Mouse (Mus musculus): ENCODE measurements around the gene Plau. TPM values are rescaled to one million over a fixed set of nuclear protein-coding genes. Genes with fewer than 3 reads are reported as not detected.

The Plau gene
- polyA plus RNA-seq, 1 experiment from 2014 or later, result 0.49 TPM

DNA sequence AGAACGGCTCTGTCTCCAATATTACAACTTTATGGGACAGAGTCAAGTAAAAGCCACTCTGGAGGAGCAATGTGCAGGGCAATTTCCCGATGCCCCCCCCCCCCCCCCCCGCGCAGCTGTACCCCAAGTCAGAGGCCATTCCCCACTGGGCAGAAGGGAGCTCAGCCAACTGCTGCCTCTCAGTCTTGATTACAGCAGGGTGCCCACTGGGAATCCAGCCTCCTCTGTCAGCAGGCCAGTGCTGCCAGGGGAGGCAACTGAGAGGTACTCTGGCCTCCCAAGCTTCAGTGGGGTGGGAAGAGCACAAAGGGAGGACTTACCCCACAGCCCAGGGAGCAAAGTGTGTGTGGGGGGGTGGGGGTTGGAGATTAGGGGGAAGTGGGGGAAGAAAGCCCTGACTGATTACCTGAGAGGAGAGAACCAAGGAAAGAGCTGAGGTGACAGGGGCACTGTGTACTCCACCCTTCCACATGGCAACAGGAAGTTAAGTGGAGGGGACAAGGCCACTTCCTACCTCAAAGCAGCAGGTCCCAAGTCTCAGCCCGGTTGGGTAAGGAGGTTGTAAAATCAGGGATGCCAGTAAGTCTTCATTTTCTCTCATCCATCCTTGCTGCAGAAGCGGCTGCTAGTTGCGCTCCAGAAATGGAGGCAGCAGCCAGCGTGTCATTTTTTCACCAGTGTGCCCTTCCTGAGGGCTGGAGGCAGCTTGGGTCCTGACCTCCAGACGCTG lies 40.9 kb upstream of the Plau start:
- H3K27me3 ChIP-seq (replicated peaks), result no peaks in the 10 kb centered on the region
- H3K4me2 ChIP-seq, result peak overlapping the region; percentile 99
- H3K4me1 ChIP-seq, result peaks cover 37% of the 10 kb centered on the region
- 53% methylated on average over 7 of the region's 9 CpGs for WGBS (ENCODE audit: insufficient replicate concordance)
- H3K9ac ChIP-seq, result no peak overlapping the region
- no peak overlapping the region for H3K27ac ChIP-seq
- H3K4me3 ChIP-seq, result no peak overlapping the region
- ATAC-seq, result no peak
- peaks cover 16% of the 10 kb centered on the region for H3K36me3 ChIP-seq
- no peaks in the 10 kb centered on the region for H3K9me3 ChIP-seq (replicated peaks)

- Histone ChIP-seq H3K27me3 (replicated peaks) (no peaks in the 10 kb centered on the region), H3K4me3 (no peak overlapping the region), H3K9me3 (replicated peaks) (no peaks in the 10 kb centered on the region), H3K4me1 (peaks cover 37% of the 10 kb centered on the region), H3K36me3 (peaks cover 10% of the 10 kb centered on the region), H3K4me2 (no peak overlapping the region), H3K27ac (no peak overlapping the region), H3K9ac (no peak overlapping the region)
- WGBS (ENCODE audit: insufficient replicate concordance), result 77% methylated on average over 8 of the region's 8 CpGs
- ATAC-seq, result no peak
Observed at GRCm38 (mm10) chr14:20796170-20796569, 40.3 kb upstream of the Plau start.

- Histone ChIP-seq H3K9ac (no peak overlapping the region), H3K27me3 (replicated peaks) (no peaks in the 10 kb centered on the region), H3K36me3 (peaks cover 5% of the 10 kb centered on the region; the same call in 1 of the 2 replicates), H3K27ac (no peak overlapping the region), H3K4me3 (no peak overlapping the region), H3K9me3 (replicated peaks) (no peaks in the 10 kb centered on the region), H3K4me2 (no peak overlapping the region), H3K4me1 (peaks cover 37% of the 10 kb centered on the region)
- WGBS (ENCODE audit: insufficient replicate concordance), result 63% methylated on average over 8 of the region's 8 CpGs
- ATAC-seq, result no peak
Observed at GRCm38 (mm10) chr14:20796643-20797042, 39.8 kb upstream of the Plau start.

DNA sequence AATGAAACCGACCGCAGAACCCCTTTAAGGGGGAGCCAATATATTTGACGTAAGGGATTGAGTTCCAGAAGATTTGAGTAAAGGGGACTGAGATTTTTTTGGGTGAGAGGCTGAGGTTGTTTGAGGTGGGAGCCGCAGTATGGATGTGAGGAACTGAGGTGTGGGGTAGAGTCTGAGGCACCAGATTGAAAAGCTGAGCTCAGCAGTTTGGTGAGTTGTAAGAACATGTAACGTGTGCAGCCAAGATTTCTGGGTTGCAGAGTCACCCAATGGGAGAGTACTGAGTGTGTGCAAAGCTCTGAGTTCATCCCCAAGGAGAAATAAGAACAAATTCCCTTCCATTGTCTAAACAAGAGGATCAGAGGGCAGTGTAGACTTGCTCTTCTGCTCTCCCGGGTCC lies 38.2 kb upstream of the Plau start:
- Histone ChIP-seq H3K9ac (no peak overlapping the region), H3K36me3 (no peaks in the 10 kb centered on the region), H3K9me3 (replicated peaks) (no peaks in the 10 kb centered on the region), H3K4me1 (peaks cover 20% of the 10 kb centered on the region), H3K4me2 (no peak overlapping the region), H3K27me3 (replicated peaks) (no peaks in the 10 kb centered on the region), H3K4me3 (no peak overlapping the region), H3K27ac (no peak overlapping the region)
- WGBS (ENCODE audit: insufficient replicate concordance), result 76% methylated on average over 6 of the region's 6 CpGs
- no peak for ATAC-seq

DNA sequence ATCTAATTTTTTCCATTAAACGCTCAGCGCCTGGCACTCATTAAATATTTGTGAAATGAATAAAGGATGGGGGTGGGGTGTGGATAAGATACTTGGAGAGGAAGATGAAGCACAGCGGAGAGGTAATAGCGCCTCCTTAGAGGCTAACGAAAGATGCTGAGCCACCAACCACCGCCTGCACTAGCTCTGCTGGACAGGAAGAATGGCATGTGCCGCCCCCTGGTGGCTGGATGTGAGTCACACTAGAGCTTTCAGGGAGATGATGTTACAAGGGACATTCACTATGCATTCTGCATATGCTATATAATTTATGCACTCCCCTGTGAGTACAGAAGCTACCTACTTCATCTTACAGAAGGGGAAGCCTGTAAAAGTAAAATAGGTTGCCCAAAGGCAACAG lies 37.7 kb upstream of the Plau start:
- Histone ChIP-seq H3K27ac (no peak overlapping the region), H3K36me3 (no peaks in the 10 kb centered on the region), H3K9ac (no peak overlapping the region), H3K9me3 (replicated peaks) (no peaks in the 10 kb centered on the region), H3K4me1 (peaks cover 20% of the 10 kb centered on the region), H3K4me2 (no peak overlapping the region), H3K4me3 (no peak overlapping the region), H3K27me3 (replicated peaks) (no peaks in the 10 kb centered on the region)
- 6% methylated on average over 7 of the region's 7 CpGs for WGBS (ENCODE audit: insufficient replicate concordance)
- no peak for ATAC-seq

DNA sequence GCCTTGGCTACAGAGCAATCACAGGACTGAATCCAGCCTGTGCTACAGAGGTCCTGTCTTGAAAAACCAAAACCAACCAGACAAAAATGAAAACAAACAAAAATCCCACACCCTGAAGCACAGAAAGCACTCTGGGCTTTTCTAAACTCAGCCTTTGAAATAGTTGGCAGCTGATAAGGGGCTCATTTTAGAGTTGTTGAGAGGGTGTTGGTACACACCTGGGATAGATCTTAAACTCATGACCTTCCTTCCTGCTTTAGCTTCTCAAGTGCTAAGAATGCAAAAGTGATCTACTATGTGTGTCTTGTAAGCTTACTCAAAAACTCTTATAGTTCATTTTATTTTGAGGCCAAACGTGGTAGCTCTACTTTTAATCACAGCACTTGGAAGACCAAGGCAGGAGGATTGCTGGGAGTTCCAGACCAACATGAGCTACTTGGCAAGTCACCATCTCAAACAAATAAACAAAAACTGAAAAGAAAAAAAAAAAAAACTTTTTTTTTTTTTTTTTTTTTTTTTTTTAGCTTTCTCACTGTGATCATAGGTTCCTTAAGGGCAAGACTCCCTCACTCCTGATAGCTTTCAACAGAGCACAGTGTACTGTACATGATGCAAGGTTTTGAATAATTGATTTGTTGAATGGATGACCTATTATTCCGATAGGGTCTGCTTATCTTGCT lies 33.4 kb upstream of the Plau start:
- H3K27ac ChIP-seq, result no peak overlapping the region
- H3K27me3 ChIP-seq (replicated peaks), result peaks cover 17% of the 10 kb centered on the region
- H3K4me1 ChIP-seq, result no peaks in the 10 kb centered on the region
- H3K4me2 ChIP-seq, result no peak overlapping the region
- 30% methylated on average over 2 of the region's 2 CpGs for WGBS (ENCODE audit: insufficient replicate concordance)
- H3K9ac ChIP-seq, result no peak overlapping the region
- H3K9me3 ChIP-seq (replicated peaks), result no peaks in the 10 kb centered on the region
- 0 out of 2 replicates have a peak, but pooled peaks have one; percentile 17 for ATAC-seq
- H3K36me3 ChIP-seq, result no peaks in the 10 kb centered on the region
- no peak overlapping the region for H3K4me3 ChIP-seq

GRCm38 (mm10) chr14:20803606-20803938 lies 32.9 kb upstream of the Plau start:
- peak; percentile 33 for ATAC-seq
- 4% methylated on average over 7 of the region's 7 CpGs for WGBS (ENCODE audit: insufficient replicate concordance)
- Histone ChIP-seq H3K4me2 (no peak overlapping the region), H3K36me3 (no peaks in the 10 kb centered on the region), H3K4me3 (no peak overlapping the region), H3K9ac (no peak overlapping the region), H3K9me3 (replicated peaks) (no peaks in the 10 kb centered on the region), H3K27ac (no peak overlapping the region), H3K27me3 (replicated peaks) (peaks cover 17% of the 10 kb centered on the region), H3K4me1 (no peaks in the 10 kb centered on the region)

- Histone ChIP-seq H3K9me3 (replicated peaks) (no peaks in the 10 kb centered on the region), H3K4me3 (no peak overlapping the region), H3K27ac (no peak overlapping the region), H3K4me2 (no peak overlapping the region), H3K36me3 (no peaks in the 10 kb centered on the region), H3K4me1 (no peaks in the 10 kb centered on the region), H3K27me3 (replicated peaks) (peaks cover 17% of the 10 kb centered on the region), H3K9ac (no peak overlapping the region)
- WGBS (ENCODE audit: insufficient replicate concordance), result 37% methylated on average over 5 of the region's 5 CpGs
- ATAC-seq, result no peak
Observed at GRCm38 (mm10) chr14:20804481-20804880, 32.0 kb upstream of the Plau start.

DNA sequence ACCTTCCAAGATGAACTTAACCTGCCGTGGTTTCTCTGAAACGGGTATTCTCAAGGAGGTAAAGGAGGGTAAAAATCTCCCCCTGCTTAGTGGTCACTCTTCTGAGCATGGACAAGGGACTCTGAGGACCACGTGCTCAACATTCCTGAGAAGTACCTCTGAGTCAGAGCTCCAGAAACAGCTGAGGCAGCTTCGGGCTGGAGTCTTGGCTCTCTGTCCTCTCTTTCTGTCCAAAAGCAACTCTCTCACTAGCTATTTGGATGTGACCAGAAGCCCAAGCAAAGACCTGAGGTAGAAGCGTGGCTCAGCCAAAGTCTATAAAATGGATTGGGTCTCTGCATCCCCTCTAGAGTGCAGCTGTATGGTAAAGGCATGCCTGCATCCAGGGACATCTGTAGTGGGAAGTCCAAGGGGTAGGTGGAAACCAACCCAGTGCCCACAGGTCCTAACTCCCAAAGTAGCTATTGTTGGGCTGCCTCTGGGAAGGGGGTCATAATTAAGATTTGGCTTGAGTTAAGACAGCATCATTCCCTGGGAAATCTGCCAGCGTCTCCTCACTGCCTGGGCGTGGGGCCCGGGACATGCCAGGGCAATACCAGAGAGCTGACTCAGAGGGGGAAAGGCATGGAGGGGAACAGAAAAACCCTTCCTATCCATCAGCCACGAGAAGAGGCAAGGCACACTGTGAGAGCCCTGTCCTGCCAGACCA lies 31.3 kb upstream of the Plau start:
- H3K27ac ChIP-seq, result no peak overlapping the region
- no peak for ATAC-seq
- WGBS (ENCODE audit: insufficient replicate concordance), result 52% methylated on average over 9 of the region's 9 CpGs
- no peak overlapping the region for H3K9ac ChIP-seq
- no peak overlapping the region for H3K4me3 ChIP-seq
- no peaks in the 10 kb centered on the region for H3K4me1 ChIP-seq
- H3K9me3 ChIP-seq (replicated peaks), result no peaks in the 10 kb centered on the region
- peaks cover 17% of the 10 kb centered on the region for H3K27me3 ChIP-seq (replicated peaks)
- no peaks in the 10 kb centered on the region for H3K36me3 ChIP-seq
- H3K4me2 ChIP-seq, result no peak overlapping the region

DNA sequence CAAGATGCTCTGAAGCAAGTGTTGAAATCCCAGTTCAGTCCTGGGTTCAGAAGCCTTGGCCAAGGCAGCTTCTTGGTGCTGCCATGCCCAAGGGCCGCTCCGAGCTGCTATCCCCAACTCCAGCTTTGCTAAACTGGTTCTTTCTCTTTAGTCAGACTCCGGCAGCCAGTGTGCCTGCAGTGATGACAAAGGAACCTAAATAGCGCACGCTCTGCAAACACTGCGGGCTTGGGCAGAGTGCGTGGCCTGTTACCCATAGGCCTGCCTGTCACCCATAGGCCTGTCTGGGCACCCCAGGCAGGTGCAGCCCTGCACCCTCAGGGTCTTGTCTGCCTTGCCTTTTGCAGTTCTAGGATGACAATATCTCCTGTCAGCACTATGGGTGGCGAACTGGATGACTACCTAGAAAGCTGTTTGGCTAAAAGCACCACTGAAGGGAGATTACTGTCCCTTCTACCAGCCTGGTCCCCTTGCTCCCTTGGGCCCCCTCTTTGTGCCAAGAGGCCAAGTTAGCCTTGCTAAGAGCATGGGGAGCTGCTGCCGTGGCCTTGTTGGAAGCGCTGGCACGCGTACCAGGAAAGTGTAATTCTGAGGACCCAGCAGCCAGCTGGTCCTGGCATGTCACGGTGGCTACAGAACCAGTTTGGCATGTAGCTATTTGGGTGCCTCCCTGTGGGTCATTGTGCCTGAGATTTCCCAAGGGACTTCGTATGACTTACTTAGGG lies 30.2 kb upstream of the Plau start:
- H3K36me3 ChIP-seq, result no peaks in the 10 kb centered on the region

GRCm38 (mm10) chr14:20809349-20809748 lies 27.1 kb upstream of the Plau start:
- H3K9ac ChIP-seq, result no peak overlapping the region
- H3K4me2 ChIP-seq, result no peak overlapping the region
- no peak overlapping the region for H3K4me3 ChIP-seq
- H3K36me3 ChIP-seq, result no peaks in the 10 kb centered on the region
- no peaks in the 10 kb centered on the region for H3K9me3 ChIP-seq (replicated peaks)
- H3K27me3 ChIP-seq (replicated peaks), result peaks cover 29% of the 10 kb centered on the region
- 53% methylated on average over 4 of the region's 4 CpGs for WGBS (ENCODE audit: insufficient replicate concordance)
- no peak overlapping the region for H3K27ac ChIP-seq
- no peak for ATAC-seq
- no peaks in the 10 kb centered on the region for H3K4me1 ChIP-seq

More for the DNA sequence above, 30.2 kb upstream of the Plau start:
- no peaks in the 10 kb centered on the region for H3K4me1 ChIP-seq
- H3K9me3 ChIP-seq (replicated peaks), result no peaks in the 10 kb centered on the region
- H3K4me2 ChIP-seq, result no peak overlapping the region
- WGBS (ENCODE audit: insufficient replicate concordance), result 78% methylated on average over 14 of the region's 14 CpGs
- peaks cover 17% of the 10 kb centered on the region for H3K27me3 ChIP-seq (replicated peaks)
- no peak overlapping the region for H3K4me3 ChIP-seq
- no peak overlapping the region for H3K9ac ChIP-seq
- H3K27ac ChIP-seq, result no peak overlapping the region
- ATAC-seq, result no peak

DNA sequence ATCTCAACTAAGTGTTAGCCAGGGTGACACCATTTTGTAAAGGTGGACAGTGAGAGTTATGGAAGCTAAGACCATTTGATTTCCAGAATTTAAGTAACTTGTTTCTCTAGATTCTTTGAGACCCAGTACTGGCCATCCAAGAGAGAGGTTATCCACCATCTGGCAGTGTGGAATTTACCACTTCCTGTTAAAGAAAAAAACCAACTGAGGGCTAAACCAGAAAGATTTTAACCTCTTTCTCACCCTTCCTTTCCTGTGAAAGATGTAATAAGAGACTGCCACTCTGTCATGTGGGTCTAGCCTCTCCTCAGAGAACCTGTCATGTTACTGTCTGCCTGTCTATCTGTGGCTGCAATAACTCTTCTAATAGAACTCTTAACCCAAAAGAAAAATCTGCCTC lies 26.6 kb upstream of the Plau start:
- Histone ChIP-seq H3K4me2 (no peak overlapping the region), H3K9ac (no peak overlapping the region), H3K9me3 (replicated peaks) (no peaks in the 10 kb centered on the region), H3K4me3 (no peak overlapping the region), H3K27me3 (replicated peaks) (peaks cover 24% of the 10 kb centered on the region), H3K27ac (no peak overlapping the region), H3K36me3 (no peaks in the 10 kb centered on the region), H3K4me1 (no peaks in the 10 kb centered on the region)
- no peak for ATAC-seq
